Mouse (Mus musculus) forelimb bud, embryonic 11.5 days (tissue): Measurements from ENCODE around the gene Plcb4.

Source experiments
- DNase-seq: peaks from one replicate; pipeline ENCODE4 v3.0.0-alpha.2; 2012; ENCODE audit warnings: low read depth, low spot score

Gene Plcb4

GRCm38 (mm10) chr2:135759499-135760095 is 100.8 kb downstream of the Plcb4 start:
- no peak for DNase-seq

- DNase-seq: no peak
Measured at GRCm38 (mm10) chr2:135761226-135761802, 102.5 kb downstream of the Plcb4 start.

- no peak for DNase-seq
Measured at GRCm38 (mm10) chr2:135764706-135765105, 105.9 kb downstream of the Plcb4 start.

- no peak for DNase-seq
Measured at GRCm38 (mm10) chr2:135766471-135767063, 107.8 kb downstream of the Plcb4 start.

- no peak for DNase-seq
Measured at GRCm38 (mm10) chr2:135767535-135767934, 108.7 kb downstream of the Plcb4 start.

GRCm38 (mm10) chr2:135769701-135770100 is 110.9 kb downstream of the Plcb4 start:
- no peak for DNase-seq

GRCm38 (mm10) chr2:135770226-135770625 is 111.4 kb downstream of the Plcb4 start:
- DNase-seq: no peak

- no peak for DNase-seq
Measured at GRCm38 (mm10) chr2:135773194-135773972, 114.6 kb downstream of the Plcb4 start.

GRCm38 (mm10) chr2:135775026-135775425 is 116.2 kb downstream of the Plcb4 start:
- no peak for DNase-seq

- DNase-seq: no peak
Measured at GRCm38 (mm10) chr2:135776131-135776775, 117.4 kb downstream of the Plcb4 start.

GRCm38 (mm10) chr2:135781391-135781790 is 122.6 kb downstream of the Plcb4 start:
- DNase-seq: no peak

GRCm38 (mm10) chr2:135787415-135787814 is 128.6 kb downstream of the Plcb4 start:
- no peak for DNase-seq

GRCm38 (mm10) chr2:135792907-135793306 is 134.1 kb downstream of the Plcb4 start:
- no peak for DNase-seq

GRCm38 (mm10) chr2:135796684-135797083 is 137.9 kb downstream of the Plcb4 start:
- no peak for DNase-seq

GRCm38 (mm10) chr2:135797677-135798546 is 139.1 kb downstream of the Plcb4 start:
- DNase-seq: no peak

- DNase-seq: no peak
Measured at GRCm38 (mm10) chr2:135799149-135799770, 140.4 kb downstream of the Plcb4 start.

GRCm38 (mm10) chr2:135800385-135800784 is 141.6 kb downstream of the Plcb4 start:
- no peak for DNase-seq

- DNase-seq: no peak
Measured at GRCm38 (mm10) chr2:135802878-135803450, 144.2 kb downstream of the Plcb4 start.

GRCm38 (mm10) chr2:135805748-135806685 is 147.2 kb downstream of the Plcb4 start:
- no peak for DNase-seq
